Mouse (Mus musculus): ENCODE measurements around the gene Rad50. TPM values are rescaled to one million over a fixed set of nuclear protein-coding genes. Genes with fewer than 3 reads are reported as not detected.

Gene Rad50
- polyA plus RNA-seq, 1 experiment from 2014 or later, result 14.8 TPM

Other genes with a start within 250 kb of the Rad50 start
- gene Gm9837, start 236.8 kb downstream of the Rad50 start, polyA plus RNA-seq (2015; fragmentation: Nextera tagmentation; extraction: Ambion mirVana), result not detected in 2 replicates
- not detected in 2 replicates for gene Gm9945, start 227.2 kb downstream of the Rad50 start, polyA plus RNA-seq (2015; fragmentation: Nextera tagmentation; extraction: Ambion mirVana)
- gene Sowaha, start 227.0 kb downstream of the Rad50 start, polyA plus RNA-seq (2015; fragmentation: Nextera tagmentation; extraction: Ambion mirVana), result 1.9 and 2.2 TPM in 2 replicates
- gene Sept8, start 188.1 kb downstream of the Rad50 start, polyA plus RNA-seq (2015; fragmentation: Nextera tagmentation; extraction: Ambion mirVana), result 23.3 and 25.6 TPM in 2 replicates
- gene Kif3a, start 139.9 kb downstream of the Rad50 start, polyA plus RNA-seq (2015; fragmentation: Nextera tagmentation; extraction: Ambion mirVana), result 268 and 295 TPM in 2 replicates
- 3.0 and 4.7 TPM in 2 replicates for gene Il4, start 88.7 kb downstream of the Rad50 start, polyA plus RNA-seq (2015; fragmentation: Nextera tagmentation; extraction: Ambion mirVana)
- gene Il13, start 72.6 kb downstream of the Rad50 start, polyA plus RNA-seq (2015; fragmentation: Nextera tagmentation; extraction: Ambion mirVana), result not detected in 2 replicates
- not detected in 2 replicates for gene Il5, start 13.5 kb upstream of the Rad50 start, polyA plus RNA-seq (2015; fragmentation: Nextera tagmentation; extraction: Ambion mirVana)
- gene Irf1, start 62.7 kb upstream of the Rad50 start, polyA plus RNA-seq (2015; fragmentation: Nextera tagmentation; extraction: Ambion mirVana), result 2.5 and 3.4 TPM in 2 replicates
- 0.24 TPM in 1 of 2 replicates, not detected in the other for gene Gm17334, start 65.9 kb upstream of the Rad50 start, polyA plus RNA-seq (2015; fragmentation: Nextera tagmentation; extraction: Ambion mirVana)
- gene Gm12216, start 151.9 kb upstream of the Rad50 start, polyA plus RNA-seq (2015; fragmentation: Nextera tagmentation; extraction: Ambion mirVana), result 0.39 TPM in 1 of 2 replicates, not detected in the other
- gene Slc22a5, start 184.3 kb upstream of the Rad50 start, polyA plus RNA-seq (2015; fragmentation: Nextera tagmentation; extraction: Ambion mirVana), result 11.8 and 12.0 TPM in 2 replicates